Mouse (Mus musculus) midbrain, postnatal 0 days (tissue): ENCODE measurements around the gene Ncaph. TPM values are rescaled to one million over a fixed set of nuclear protein-coding genes. Genes with fewer than 3 reads are reported as not detected.
A peak's percentile ranks its signal among the peaks of the same experiment; 100 is the strongest.

Experiments
- ATAC-seq: fragments of 200-750 bp; cut with Nextera tagmentation; 2 replicates; pipeline ENCODE4 v1.8.0; 2017; ENCODE audit warnings: moderate number of reproducible peaks, mild to moderate bottlenecking, moderate TSS enrichment, moderate library complexity; ENCODE audit not compliant: low FRiP score
- DNase-seq: peaks from one replicate; pipeline ENCODE4 v3.0.0-alpha.2; 2015; ENCODE audit warnings: low spot score
- H3K27ac ChIP-seq: fragments of 300-500 bp; sonication (generic); 2 replicates; pipeline ENCODE4 v1.5.1; 2014; ENCODE audit warnings: low read depth, mild to moderate bottlenecking, low read length, mixed read lengths
- H3K27me3 ChIP-seq: fragments of 300-500 bp; sonication (generic); 2 replicates; pipeline ENCODE4 v1.6.1; 2014; ENCODE audit warnings: low read length, control low read depth, mixed read lengths; ENCODE audit not compliant: insufficient read depth
- H3K36me3 ChIP-seq: fragments of 300-500 bp; sonication (generic); 2 replicates; pipeline ENCODE4 v1.6.1; 2014; ENCODE audit warnings: low read length, control low read depth, mixed read lengths; ENCODE audit not compliant: insufficient read depth
- H3K4me1 ChIP-seq: fragments of 300-500 bp; sonication (generic); 2 replicates; pipeline ENCODE4 v1.6.1; 2014; ENCODE audit warnings: mild to moderate bottlenecking, control low read depth, antibody characterized with exemption, low read length, mixed read lengths; ENCODE audit not compliant: insufficient read depth
- H3K4me2 ChIP-seq: fragments of 300-500 bp; sonication (generic); 2 replicates; pipeline ENCODE4 v1.6.1; 2014; ENCODE audit warnings: low read depth, mild to moderate bottlenecking, low read length, mixed read lengths; ENCODE audit not compliant: poor library complexity, severe bottlenecking
- H3K4me3 ChIP-seq: fragments of 300-500 bp; sonication (generic); 2 replicates; pipeline ENCODE4 v1.5.1; 2014; ENCODE audit warnings: low read depth, mild to moderate bottlenecking, low read length, moderate library complexity
- H3K9ac ChIP-seq: fragments of 300-500 bp; sonication (generic); replicated peaks from 2 replicates; pipeline ENCODE4 v1.6.1; 2014; ENCODE audit warnings: mild to moderate bottlenecking, low read length, moderate library complexity, mixed read lengths; ENCODE audit not compliant: poor library complexity, severe bottlenecking
- H3K9me3 ChIP-seq: fragments of 300-500 bp; sonication (generic); 2 replicates; pipeline ENCODE4 v1.6.1; 2016; ENCODE audit warnings: low read length, control low read depth
- CTCF ChIP-seq: IDR thresholded peaks from 2 replicates; pipeline ENCODE4 v1.5.1; 2016; ENCODE audit warnings: antibody characterized with exemption, mild to moderate bottlenecking
- WGBS: fragments of 180-500 bp; shearing (Covaris S2); extraction: QIAGEN DNeasy Blood & Tissue Kit; methylation state at CpG from one replicate; pipeline ENCODE4 v1.1.7; 2014; 5-methylcytosine and 5-hydroxymethylcytosine counted together
- polyA plus RNA-seq: library from polyadenylated mRNA; unstranded; fragments of >200 nt; fragmentation: Nextera tagmentation; extraction: Ambion mirVana; gene quantifications from 2 replicates; pipeline ENCODE4 v1.2.1, GENCODE M21; 2015
- total RNA-seq: library from RNA; depleted of rRNA; stranded (reverse); fragments of >200 nt; gene quantifications from 2 replicates; pipeline ENCODE4 v1.2.3, GENCODE M21; 2014; rRNA removed

The Ncaph gene
- total and polyA plus RNA-seq, 2 experiments from 2014 or later = 6.3 to 6.6 TPM

GRCm38 (mm10) chr2:127069781-127070434 is 63.8 kb downstream of the Ncaph start:
- H3K27ac ChIP-seq = no peak overlapping the region
- H3K36me3 ChIP-seq = peaks cover 11% of the 10 kb centered on the region; the same call in 1 of the 2 replicates
- WGBS = 21% methylated on average over 11 of the region's 11 CpGs
- no peaks in the 10 kb centered on the region for H3K9me3 ChIP-seq
- H3K4me1 ChIP-seq = peaks cover 4% of the 10 kb centered on the region; the same call in 1 of the 2 replicates
- H3K9ac ChIP-seq = peak overlapping the region; percentile 77; the same call in 1 of the 2 replicates
- DNase-seq = no peak
- H3K4me3 ChIP-seq = peak overlapping the region; percentile 79
- H3K4me2 ChIP-seq = peak overlapping the region; percentile 75
- TF ChIP-seq CTCF = no peak
- no peaks in the 10 kb centered on the region for H3K27me3 ChIP-seq
- ATAC-seq = 0 out of 2 replicates have a peak, but pooled peaks have one; percentile 20

- Histone ChIP-seq H3K9ac (no peak overlapping the region), H3K4me1 (peaks cover 4% of the 10 kb centered on the region; the same call in 1 of the 2 replicates), H3K27me3 (no peaks in the 10 kb centered on the region), H3K4me2 (no peak overlapping the region), H3K9me3 (no peaks in the 10 kb centered on the region), H3K4me3 (no peak overlapping the region), H3K27ac (no peak overlapping the region), H3K36me3 (peaks cover 11% of the 10 kb centered on the region; the same call in 1 of the 2 replicates)
- no peak for DNase-seq
- WGBS = 83% methylated on average over 7 of the region's 7 CpGs
- ATAC-seq = no peak
- no peak for TF ChIP-seq CTCF
These were observed 64.9 kb downstream of the Ncaph start for GRCm38 (mm10) chr2:127068806-127069205.

- Histone ChIP-seq H3K36me3 (peaks cover 47% of the 10 kb centered on the region), H3K27me3 (no peaks in the 10 kb centered on the region), H3K4me1 (no peaks in the 10 kb centered on the region), H3K9me3 (no peaks in the 10 kb centered on the region), H3K4me3 (no peak overlapping the region), H3K9ac (no peak overlapping the region), H3K4me2 (no peak overlapping the region), H3K27ac (no peak overlapping the region)
- no peak for TF ChIP-seq CTCF
- WGBS = 96% methylated on average over 9 of the region's 9 CpGs
- DNase-seq (no peak), ATAC-seq (no peak)
These were observed 72.3 kb downstream of the Ncaph start for GRCm38 (mm10) chr2:127061471-127061870.

Other genes with a start within 250 kb of the Ncaph start
- gene Sppl2a, start 200.7 kb downstream of the Ncaph start, total RNA-seq = 41.5 and 45.7 TPM in 2 replicates
- gene Sppl2a, start 200.7 kb downstream of the Ncaph start, polyA plus RNA-seq = 27.1 and 28.0 TPM in 2 replicates
- gene Ap4e1, start 125.2 kb downstream of the Ncaph start, total RNA-seq = 13.1 and 17.0 TPM in 2 replicates
- gene Ap4e1, start 125.2 kb downstream of the Ncaph start, polyA plus RNA-seq = 5.9 and 7.0 TPM in 2 replicates
- gene Blvra, start 63.3 kb downstream of the Ncaph start, total RNA-seq = 9.4 and 12.1 TPM in 2 replicates
- 29.4 and 30.6 TPM in 2 replicates for gene Blvra, start 63.3 kb downstream of the Ncaph start, polyA plus RNA-seq
- 9.6 and 11.2 TPM in 2 replicates for gene Itpripl1, start 9.5 kb upstream of the Ncaph start, total RNA-seq
- 7.0 and 7.6 TPM in 2 replicates for gene Itpripl1, start 9.5 kb upstream of the Ncaph start, polyA plus RNA-seq
- gene 1810024B03Rik, start 74.3 kb upstream of the Ncaph start, total RNA-seq = 0.66 TPM in 1 of 2 replicates, not detected in the other
- gene 1810024B03Rik, start 74.3 kb upstream of the Ncaph start, polyA plus RNA-seq = 0.96 and 1.2 TPM in 2 replicates
- 95.1 and 106 TPM in 2 replicates for gene Snrnp200, start 74.4 kb upstream of the Ncaph start, total RNA-seq
- 32.5 and 32.9 TPM in 2 replicates for gene Snrnp200, start 74.4 kb upstream of the Ncaph start, polyA plus RNA-seq
- 27.5 and 33.9 TPM in 2 replicates for gene Ciao1, start 113.9 kb upstream of the Ncaph start, total RNA-seq
- 23.9 and 29.8 TPM in 2 replicates for gene Ciao1, start 113.9 kb upstream of the Ncaph start, polyA plus RNA-seq
- 108 and 131 TPM in 2 replicates for gene Tmem127, start 114.0 kb upstream of the Ncaph start, total RNA-seq
- 74.0 and 75.5 TPM in 2 replicates for gene Tmem127, start 114.0 kb upstream of the Ncaph start, polyA plus RNA-seq
- gene Stard7, start 136.3 kb upstream of the Ncaph start, total RNA-seq = 151 and 167 TPM in 2 replicates
- 100 and 104 TPM in 2 replicates for gene Stard7, start 136.3 kb upstream of the Ncaph start, polyA plus RNA-seq
- gene Dusp2, start 202.2 kb upstream of the Ncaph start, total RNA-seq = 10.8 and 18.0 TPM in 2 replicates
- gene Dusp2, start 202.2 kb upstream of the Ncaph start, polyA plus RNA-seq = 23.0 and 23.6 TPM in 2 replicates
- not detected in 2 replicates for gene Astl, start 204.7 kb upstream of the Ncaph start, total RNA-seq
- gene Astl, start 204.7 kb upstream of the Ncaph start, polyA plus RNA-seq = not detected in 2 replicates
- 0.66 and 0.71 TPM in 2 replicates for gene Adra2b, start 229.3 kb upstream of the Ncaph start, total RNA-seq
- gene Adra2b, start 229.3 kb upstream of the Ncaph start, polyA plus RNA-seq = 0.54 and 0.68 TPM in 2 replicates